Mouse (Mus musculus) hindbrain, embryonic 16.5 days (tissue): ENCODE measurements around the gene Adamts2. TPM values are rescaled to one million over a fixed set of nuclear protein-coding genes. Genes with fewer than 3 reads are reported as not detected.
A peak's percentile ranks its signal among the peaks of the same experiment; 100 is the strongest.

Source experiments
- ATAC-seq: fragments of 200-750 bp; cut with Nextera tagmentation; 2 replicates; pipeline ENCODE4 v1.8.0; 2017; ENCODE audit warnings: moderate TSS enrichment, moderate library complexity
- H3K27ac ChIP-seq: fragments of 300-500 bp; sonication (generic); 2 replicates; pipeline ENCODE4 v1.5.1; 2014; ENCODE audit warnings: low read depth, mild to moderate bottlenecking, control low read depth, low read length, moderate library complexity
- H3K27me3 ChIP-seq: fragments of 300-500 bp; sonication (generic); replicated peaks from 2 replicates; pipeline ENCODE4 v1.6.1; 2014; ENCODE audit warnings: low read length; ENCODE audit not compliant: control insufficient read depth, insufficient read depth
- H3K36me3 ChIP-seq: fragments of 300-500 bp; sonication (generic); 2 replicates; pipeline ENCODE4 v1.6.1; 2014; ENCODE audit warnings: mild to moderate bottlenecking, low read length, moderate library complexity, mixed read lengths; ENCODE audit not compliant: control insufficient read depth, insufficient read depth
- H3K4me1 ChIP-seq: fragments of 300-500 bp; sonication (generic); 2 replicates; pipeline ENCODE4 v1.6.1; 2014; ENCODE audit warnings: low read depth, low read length; ENCODE audit not compliant: control insufficient read depth, insufficient read depth
- H3K4me2 ChIP-seq: fragments of 300-500 bp; sonication (generic); 2 replicates; pipeline ENCODE4 v1.6.1; 2014; ENCODE audit warnings: mild to moderate bottlenecking, low read length, control low read depth, moderate library complexity
- H3K4me3 ChIP-seq: fragments of 300-500 bp; sonication (generic); 2 replicates; pipeline ENCODE4 v1.5.1; 2014; ENCODE audit warnings: mild to moderate bottlenecking, low read length, control low read depth, moderate library complexity
- H3K9ac ChIP-seq: fragments of 300-500 bp; sonication (generic); 2 replicates; pipeline ENCODE4 v1.6.1; 2014; ENCODE audit warnings: low read depth, mild to moderate bottlenecking, control low read depth, low read length, moderate library complexity
- H3K9me3 ChIP-seq: fragments of 300-500 bp; sonication (generic); 2 replicates; pipeline ENCODE4 v1.6.1; 2014; ENCODE audit warnings: mild to moderate bottlenecking, low read length, moderate library complexity; ENCODE audit not compliant: control insufficient read depth
- WGBS: fragments of 180-500 bp; shearing (Covaris S2); extraction: QIAGEN DNeasy Blood & Tissue Kit; methylation state at CpG from one replicate; pipeline ENCODE4 v1.1.7; 2014; 5-methylcytosine and 5-hydroxymethylcytosine counted together
- polyA plus RNA-seq: library from polyadenylated mRNA; unstranded; fragments of >200 nt; fragmentation: Nextera tagmentation; extraction: Ambion mirVana; gene quantifications from 2 replicates; pipeline ENCODE4 v1.2.1, GENCODE M21; 2015

Gene Adamts2
- polyA plus RNA-seq, 1 experiment from 2014 or later = 4.7 TPM

DNA sequence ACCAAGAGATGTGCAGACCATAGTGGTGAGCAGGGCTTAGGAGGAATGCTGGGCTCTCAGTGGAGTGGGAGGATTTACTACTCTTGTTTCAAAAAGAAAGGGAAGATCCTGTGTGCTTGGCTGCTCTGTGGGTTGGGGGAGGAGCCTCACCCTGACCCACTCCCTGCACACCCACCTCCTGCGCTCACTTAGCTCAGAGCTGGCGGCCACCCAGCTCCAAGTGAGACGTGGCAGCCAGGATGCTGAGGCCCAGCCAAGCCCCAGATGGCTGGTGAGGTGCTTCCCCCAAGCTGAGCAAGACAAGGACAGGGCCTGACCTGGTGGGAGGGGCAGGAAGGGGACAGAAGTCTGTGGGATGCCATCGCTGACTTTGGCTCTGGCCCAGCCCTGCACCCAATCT lies 30.4 kb downstream of the Adamts2 start:
- Histone ChIP-seq H3K27me3 (no peaks in the 10 kb centered on the region), H3K27ac (no peak overlapping the region), H3K9ac (no peak overlapping the region), H3K4me1 (no peaks in the 10 kb centered on the region; the same call in 1 of the 2 replicates), H3K4me3 (no peak overlapping the region), H3K36me3 (no peaks in the 10 kb centered on the region), H3K4me2 (no peak overlapping the region), H3K9me3 (no peaks in the 10 kb centered on the region)
- WGBS = 41% methylated on average over 4 of the region's 4 CpGs
- peak; percentile 66 for ATAC-seq

DNA sequence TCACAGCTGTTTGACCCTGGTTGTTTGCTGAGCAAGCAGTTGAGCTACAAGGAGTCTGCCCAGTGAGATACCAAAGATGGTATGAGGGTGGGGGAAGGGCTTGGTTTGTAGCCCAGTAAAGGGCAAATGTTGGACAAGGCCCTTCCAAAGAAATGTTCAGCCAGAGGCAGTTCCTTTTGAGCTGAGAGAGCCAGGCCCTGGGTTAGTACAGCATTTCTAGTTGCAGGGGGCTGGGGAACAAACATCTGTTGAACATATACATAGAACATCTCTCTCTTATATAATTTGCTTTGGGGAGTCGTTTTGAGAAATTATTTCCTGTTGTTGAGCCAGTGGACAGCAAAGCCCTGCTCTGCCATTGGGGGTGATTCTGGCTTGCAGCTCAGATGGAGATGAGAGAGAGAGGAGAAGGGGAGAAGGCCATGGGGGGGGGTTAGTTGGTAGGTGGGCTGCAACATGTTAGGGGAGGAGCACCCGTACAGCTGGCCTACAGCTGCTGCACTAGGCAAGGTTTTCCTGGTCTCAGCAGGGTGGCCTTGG lies 33.2 kb downstream of the Adamts2 start:
- H3K9ac ChIP-seq = no peak overlapping the region
- no peak for ATAC-seq
- H3K4me2 ChIP-seq = no peak overlapping the region
- H3K27ac ChIP-seq = no peak overlapping the region
- H3K27me3 ChIP-seq = no peaks in the 10 kb centered on the region
- H3K4me3 ChIP-seq = no peak overlapping the region
- no peaks in the 10 kb centered on the region for H3K36me3 ChIP-seq
- H3K9me3 ChIP-seq = no peaks in the 10 kb centered on the region
- 83% methylated on average over 2 of the region's 2 CpGs for WGBS
- no peaks in the 10 kb centered on the region for H3K4me1 ChIP-seq

DNA sequence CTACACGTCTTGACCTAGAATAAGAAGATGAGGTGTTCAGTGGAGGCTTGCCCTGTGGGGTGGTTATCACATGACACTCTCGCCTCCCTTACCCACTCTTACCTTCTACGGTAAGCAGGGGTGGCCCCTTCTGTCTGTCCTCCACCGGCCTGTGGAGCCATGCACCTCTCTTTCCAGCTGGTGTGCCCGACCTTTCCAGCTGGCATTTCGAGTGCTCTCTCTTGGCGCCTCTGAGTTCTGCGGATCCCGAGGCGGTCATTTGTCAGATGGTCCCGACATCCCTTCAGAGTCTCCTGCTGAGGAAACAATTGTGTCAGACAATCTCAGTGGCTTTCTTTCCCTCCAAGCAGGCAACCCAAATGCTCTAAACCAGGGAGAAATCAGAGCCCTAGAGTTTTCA lies 35.1 kb downstream of the Adamts2 start:
- 84% methylated on average over 11 of the region's 11 CpGs for WGBS
- ATAC-seq = no peak
- H3K4me1 ChIP-seq = no peaks in the 10 kb centered on the region
- no peak overlapping the region for H3K27ac ChIP-seq
- H3K4me3 ChIP-seq = no peak overlapping the region
- no peak overlapping the region for H3K4me2 ChIP-seq
- H3K9ac ChIP-seq = no peak overlapping the region
- no peaks in the 10 kb centered on the region for H3K9me3 ChIP-seq
- H3K36me3 ChIP-seq = no peaks in the 10 kb centered on the region
- H3K27me3 ChIP-seq = no peaks in the 10 kb centered on the region

DNA sequence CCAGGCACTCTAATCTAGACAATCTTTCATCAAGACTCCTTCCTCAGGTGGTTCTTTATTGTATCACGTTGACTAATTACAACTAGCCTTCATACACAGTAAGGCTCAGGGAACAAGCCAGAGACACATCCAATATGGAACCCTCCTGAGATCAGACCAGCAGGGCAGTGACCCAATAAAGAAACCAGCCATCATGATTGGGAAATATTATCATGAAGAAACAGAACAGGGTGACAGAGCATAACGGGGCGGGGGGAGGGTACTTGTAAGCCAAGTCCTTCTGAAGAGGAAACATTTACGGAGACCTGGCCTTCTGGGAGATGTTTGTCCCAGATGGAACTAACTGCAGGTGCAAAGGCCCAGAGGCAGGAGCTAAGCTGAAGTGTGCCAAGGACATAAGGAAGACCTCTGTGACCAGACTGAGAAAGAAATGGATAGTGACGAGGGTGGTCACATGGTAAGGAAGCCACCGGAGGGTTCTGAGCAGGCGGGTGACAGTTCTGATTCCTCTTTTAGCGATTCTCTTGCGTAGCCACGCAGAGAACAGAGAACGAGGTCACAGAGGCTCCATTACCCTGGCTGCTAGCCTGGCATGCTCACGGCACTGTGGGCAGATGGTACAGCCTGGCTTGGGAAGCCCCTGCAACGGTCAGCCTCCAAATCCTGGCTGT lies 36.4 kb downstream of the Adamts2 start:
- peak; percentile 58; the same call in 1 of the 2 replicates for ATAC-seq
- no peak overlapping the region for H3K27ac ChIP-seq
- H3K9ac ChIP-seq = no peak overlapping the region
- H3K36me3 ChIP-seq = no peaks in the 10 kb centered on the region
- no peaks in the 10 kb centered on the region for H3K27me3 ChIP-seq
- no peak overlapping the region for H3K4me2 ChIP-seq
- no peaks in the 10 kb centered on the region for H3K9me3 ChIP-seq
- H3K4me3 ChIP-seq = no peak overlapping the region
- WGBS = 87% methylated on average over 13 of the region's 13 CpGs
- H3K4me1 ChIP-seq = no peaks in the 10 kb centered on the region

DNA sequence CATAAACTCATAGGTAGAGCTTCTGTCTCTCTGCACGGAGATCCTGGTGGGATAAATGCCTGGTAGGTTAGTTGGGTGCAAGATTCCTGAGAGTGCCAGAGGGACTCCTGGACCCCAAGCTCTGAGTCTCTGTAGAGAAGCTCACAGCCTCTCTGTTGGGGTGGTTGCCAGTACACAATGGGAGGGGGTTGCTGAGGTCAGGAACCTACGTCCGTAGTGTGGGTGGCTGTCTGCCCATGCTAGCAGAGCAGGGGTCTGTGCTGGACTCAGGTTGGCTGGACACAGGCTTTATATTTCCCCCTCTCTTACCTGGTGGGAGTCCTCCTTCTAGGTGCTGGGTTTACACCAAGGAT lies 37.0 kb downstream of the Adamts2 start:
- H3K4me3 ChIP-seq = no peak overlapping the region
- no peak for ATAC-seq
- H3K4me2 ChIP-seq = no peak overlapping the region
- no peaks in the 10 kb centered on the region for H3K4me1 ChIP-seq
- no peaks in the 10 kb centered on the region for H3K9me3 ChIP-seq
- no peak overlapping the region for H3K9ac ChIP-seq
- WGBS = 66% methylated on average over 3 of the region's 3 CpGs
- no peak overlapping the region for H3K27ac ChIP-seq
- no peaks in the 10 kb centered on the region for H3K36me3 ChIP-seq
- no peaks in the 10 kb centered on the region for H3K27me3 ChIP-seq

DNA sequence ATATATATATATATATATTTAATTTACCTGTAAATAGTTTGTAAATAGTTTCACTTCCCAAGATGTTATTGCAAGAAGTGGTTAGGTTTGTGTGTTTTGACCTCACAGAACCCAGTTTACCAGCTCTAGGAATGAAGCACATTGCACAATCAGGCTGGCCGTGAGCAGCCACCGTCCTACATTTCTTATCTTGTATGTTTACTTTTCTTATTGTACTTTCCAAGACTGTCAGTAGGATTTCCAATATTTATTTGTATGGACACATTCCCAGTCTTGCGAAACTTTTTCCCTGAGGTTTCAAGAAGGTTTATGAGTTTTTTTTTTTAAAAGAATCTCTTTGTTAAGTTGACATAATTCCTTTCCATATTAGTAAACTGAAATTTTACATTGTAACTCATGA lies 40.7 kb downstream of the Adamts2 start:
- Histone ChIP-seq H3K27me3 (no peaks in the 10 kb centered on the region), H3K9ac (no peak overlapping the region), H3K4me3 (no peak overlapping the region), H3K4me1 (peaks cover 3% of the 10 kb centered on the region; the same call in 1 of the 2 replicates), H3K4me2 (no peak overlapping the region), H3K36me3 (no peaks in the 10 kb centered on the region), H3K9me3 (no peaks in the 10 kb centered on the region), H3K27ac (no peak overlapping the region)
- no peak for ATAC-seq
- 87% methylated on average over 3 of the region's 3 CpGs for WGBS

DNA sequence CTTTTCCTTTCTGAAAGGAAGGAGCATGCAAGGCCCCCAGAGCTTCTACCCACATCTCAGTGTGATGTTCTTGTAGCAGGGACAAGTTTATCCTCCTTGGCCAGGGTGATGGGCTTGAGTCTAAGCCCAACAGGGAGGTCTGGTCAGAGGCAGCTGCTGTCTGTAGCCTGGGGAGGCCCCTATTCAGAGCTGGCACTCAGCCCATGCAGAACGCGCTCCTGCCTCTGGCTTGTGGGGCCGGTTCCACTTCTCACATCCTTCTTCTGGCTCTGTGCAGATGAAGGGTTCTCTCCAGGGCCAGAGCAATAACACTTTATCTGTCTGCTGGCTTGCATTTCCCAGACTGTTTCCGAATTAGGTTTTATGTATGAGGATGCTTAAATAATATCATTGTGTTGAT lies 44.3 kb downstream of the Adamts2 start:
- H3K9me3 ChIP-seq = peaks cover 9% of the 10 kb centered on the region; the same call in 1 of the 2 replicates
- no peaks in the 10 kb centered on the region for H3K36me3 ChIP-seq
- H3K27me3 ChIP-seq = no peaks in the 10 kb centered on the region
- WGBS = 36% methylated on average over 4 of the region's 4 CpGs
- H3K4me2 ChIP-seq = no peak overlapping the region
- no peak for ATAC-seq
- H3K27ac ChIP-seq = no peak overlapping the region
- H3K4me1 ChIP-seq = peaks cover 3% of the 10 kb centered on the region; the same call in 1 of the 2 replicates
- H3K9ac ChIP-seq = no peak overlapping the region
- no peak overlapping the region for H3K4me3 ChIP-seq

DNA sequence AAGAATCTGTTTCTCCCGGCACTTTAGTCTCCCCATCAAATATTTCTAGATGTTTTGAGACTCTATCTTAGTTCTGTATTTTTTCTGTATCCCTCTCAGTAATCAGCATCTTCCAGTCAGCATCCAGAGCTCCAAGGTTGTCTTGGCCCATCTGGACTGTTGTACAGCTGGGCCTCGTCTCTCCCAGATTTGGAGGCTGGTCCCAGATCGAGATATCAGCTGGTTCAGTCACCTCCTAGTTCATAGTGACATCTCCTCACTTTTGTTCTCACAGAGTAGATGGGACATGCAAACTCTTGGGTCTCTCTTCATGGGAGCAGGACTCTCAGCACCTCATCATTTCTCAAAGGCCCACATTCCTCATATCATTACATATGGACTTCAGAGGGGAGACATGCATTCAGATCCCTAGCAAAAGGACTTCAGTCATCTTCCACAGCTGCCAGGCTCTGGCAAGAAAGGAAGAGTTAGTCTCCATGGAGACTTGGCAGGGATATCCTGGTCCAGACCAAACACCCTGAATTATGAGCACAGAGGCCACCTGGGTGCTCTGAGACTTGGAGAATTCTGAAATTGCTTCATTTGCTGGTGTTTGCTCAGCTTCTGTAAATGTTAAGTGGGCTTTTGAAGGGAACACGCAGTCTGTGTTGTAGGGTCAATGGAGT lies 46.4 kb downstream of the Adamts2 start:
- Histone ChIP-seq H3K9me3 (peaks cover 9% of the 10 kb centered on the region; the same call in 1 of the 2 replicates), H3K27me3 (no peaks in the 10 kb centered on the region), H3K36me3 (no peaks in the 10 kb centered on the region), H3K27ac (no peak overlapping the region), H3K9ac (no peak overlapping the region), H3K4me1 (peaks cover 3% of the 10 kb centered on the region; the same call in 1 of the 2 replicates), H3K4me3 (no peak overlapping the region), H3K4me2 (no peak overlapping the region)
- no peak for ATAC-seq
- WGBS = 89% methylated on average over 4 of the region's 4 CpGs

DNA sequence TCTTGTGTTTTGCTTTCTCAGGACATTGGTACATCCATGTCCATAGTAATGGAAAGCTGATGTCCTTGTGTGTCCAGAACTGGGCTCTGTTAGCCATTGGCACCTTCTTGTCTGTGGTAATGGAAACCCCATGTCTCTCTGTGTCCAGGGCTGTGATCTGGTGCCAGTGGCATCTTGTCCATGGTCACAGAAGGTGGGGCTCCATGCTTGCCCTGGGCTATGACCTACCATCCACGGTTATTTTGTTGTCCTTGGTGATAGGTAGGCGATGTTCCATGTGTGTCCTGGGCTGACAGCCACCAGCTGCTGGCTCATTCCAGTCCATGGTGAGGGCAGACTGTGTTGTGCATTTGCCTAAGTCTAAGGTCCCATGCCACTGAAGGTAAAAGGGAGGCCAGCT lies 48.2 kb downstream of the Adamts2 start:
- peaks cover 9% of the 10 kb centered on the region; the same call in 1 of the 2 replicates for H3K9me3 ChIP-seq

More for the DNA sequence above, 48.2 kb downstream of the Adamts2 start:
- peaks cover 3% of the 10 kb centered on the region; the same call in 1 of the 2 replicates for H3K4me1 ChIP-seq
- H3K4me2 ChIP-seq = no peak overlapping the region
- no peaks in the 10 kb centered on the region for H3K27me3 ChIP-seq
- H3K27ac ChIP-seq = no peak overlapping the region
- H3K9ac ChIP-seq = no peak overlapping the region
- H3K4me3 ChIP-seq = no peak overlapping the region
- H3K36me3 ChIP-seq = no peaks in the 10 kb centered on the region
- no peak for ATAC-seq
- WGBS = 88% methylated on average over 2 of the region's 2 CpGs
